Mouse (Mus musculus): ENCODE results near the gene D630039A03Rik. TPM values are rescaled to one million over a fixed set of nuclear protein-coding genes. Genes with fewer than 3 reads are reported as not detected.
A peak's percentile ranks its signal among the peaks of the same experiment; 100 is the strongest.

Gene D630039A03Rik
- polyA plus RNA-seq, 1 experiment from 2014 or later, result not detected

GRCm38 (mm10) chr4:57937292-57937691 is 21.2 kb upstream of the D630039A03Rik start:
- ATAC-seq, result no peak
- 87% methylated on average over 6 of the region's 6 CpGs for WGBS
- Histone ChIP-seq H3K27ac (ENCODE audit: low read length) (no peak overlapping the region), H3K4me2 (ENCODE audit: low read length) (no peak overlapping the region), H3K36me3 (ENCODE audit: control insufficient read depth, insufficient read depth) (0 out of 2 replicates have a peak, but pooled peaks cover 2% of the 10 kb centered on the region), H3K27me3 (replicated peaks; ENCODE audit: control insufficient read depth, insufficient read depth, low read length) (no peaks in the 10 kb centered on the region), H3K9me3 (ENCODE audit: control insufficient read depth, low read length) (no peaks in the 10 kb centered on the region), H3K4me3 (replicated peaks; ENCODE audit: low read length) (no peak overlapping the region), H3K9ac (replicated peaks; ENCODE audit: low read depth, low read length) (no peak overlapping the region), H3K4me1 (replicated peaks; ENCODE audit: control insufficient read depth, insufficient read depth, low read length) (no peaks in the 10 kb centered on the region)

GRCm38 (mm10) chr4:57934181-57934580 is 18.1 kb upstream of the D630039A03Rik start:
- H3K9me3 ChIP-seq (ENCODE audit: control insufficient read depth, low read length), result no peaks in the 10 kb centered on the region
- H3K9ac ChIP-seq (replicated peaks; ENCODE audit: low read depth, low read length), result no peak overlapping the region
- no peaks in the 10 kb centered on the region for H3K36me3 ChIP-seq (ENCODE audit: control insufficient read depth, insufficient read depth)
- H3K4me1 ChIP-seq (replicated peaks; ENCODE audit: control insufficient read depth, insufficient read depth, low read length), result no peaks in the 10 kb centered on the region
- H3K27me3 ChIP-seq (replicated peaks; ENCODE audit: control insufficient read depth, insufficient read depth, low read length), result no peaks in the 10 kb centered on the region
- ATAC-seq, result no peak
- H3K4me3 ChIP-seq (replicated peaks; ENCODE audit: low read length), result no peak overlapping the region
- 67% methylated on average over 5 of the region's 5 CpGs for whole genome bisulfite sequencing
- no peak overlapping the region for H3K4me2 ChIP-seq (ENCODE audit: low read length)
- H3K27ac ChIP-seq (ENCODE audit: low read length), result no peak overlapping the region

GRCm38 (mm10) chr4:57930559-57931170 is 14.6 kb upstream of the D630039A03Rik start:
- 73% methylated on average over 5 of the region's 5 CpGs for WGBS

GRCm38 (mm10) chr4:57927464-57928205 is 11.5 kb upstream of the D630039A03Rik start:
- Histone ChIP-seq H3K9ac (replicated peaks; ENCODE audit: low read depth, low read length) (no peak overlapping the region), H3K4me3 (replicated peaks; ENCODE audit: low read length) (no peak overlapping the region), H3K27ac (ENCODE audit: low read length) (no peak overlapping the region), H3K4me2 (ENCODE audit: low read length) (no peak overlapping the region), H3K36me3 (ENCODE audit: control insufficient read depth, insufficient read depth) (no peaks in the 10 kb centered on the region), H3K27me3 (replicated peaks; ENCODE audit: control insufficient read depth, insufficient read depth, low read length) (no peaks in the 10 kb centered on the region), H3K4me1 (replicated peaks; ENCODE audit: control insufficient read depth, insufficient read depth, low read length) (no peaks in the 10 kb centered on the region), H3K9me3 (ENCODE audit: control insufficient read depth, low read length) (no peaks in the 10 kb centered on the region)
- ATAC-seq, result peak; percentile 49; the same call in 1 of the 2 replicates
- WGBS, result 22% methylated on average over 3 of the region's 3 CpGs

More at GRCm38 (mm10) chr4:57930559-57931170, 14.6 kb upstream of the D630039A03Rik start:
- ATAC-seq, result no peak
- H3K4me2 ChIP-seq (ENCODE audit: low read length), result no peak overlapping the region
- no peaks in the 10 kb centered on the region for H3K36me3 ChIP-seq (ENCODE audit: control insufficient read depth, insufficient read depth)
- no peak overlapping the region for H3K4me3 ChIP-seq (replicated peaks; ENCODE audit: low read length)
- no peak overlapping the region for H3K27ac ChIP-seq (ENCODE audit: low read length)
- H3K4me1 ChIP-seq (replicated peaks; ENCODE audit: control insufficient read depth, insufficient read depth, low read length), result no peaks in the 10 kb centered on the region
- H3K27me3 ChIP-seq (replicated peaks; ENCODE audit: control insufficient read depth, insufficient read depth, low read length), result no peaks in the 10 kb centered on the region
- no peak overlapping the region for H3K9ac ChIP-seq (replicated peaks; ENCODE audit: low read depth, low read length)
- H3K9me3 ChIP-seq (ENCODE audit: control insufficient read depth, low read length), result no peaks in the 10 kb centered on the region

GRCm38 (mm10) chr4:57924556-57925071 is 8.5 kb upstream of the D630039A03Rik start:
- WGBS, result 77% methylated on average over 6 of the region's 6 CpGs
- Histone ChIP-seq H3K9me3 (ENCODE audit: control insufficient read depth, low read length) (no peaks in the 10 kb centered on the region), H3K27me3 (replicated peaks; ENCODE audit: control insufficient read depth, insufficient read depth, low read length) (no peaks in the 10 kb centered on the region), H3K4me1 (replicated peaks; ENCODE audit: control insufficient read depth, insufficient read depth, low read length) (no peaks in the 10 kb centered on the region), H3K27ac (ENCODE audit: low read length) (no peak overlapping the region), H3K4me2 (ENCODE audit: low read length) (no peak overlapping the region), H3K9ac (replicated peaks; ENCODE audit: low read depth, low read length) (no peak overlapping the region), H3K4me3 (replicated peaks; ENCODE audit: low read length) (no peak overlapping the region), H3K36me3 (ENCODE audit: control insufficient read depth, insufficient read depth) (no peaks in the 10 kb centered on the region)
- ATAC-seq, result no peak

- Histone ChIP-seq H3K4me2 (ENCODE audit: low read length) (no peak overlapping the region), H3K36me3 (ENCODE audit: control insufficient read depth, insufficient read depth) (no peaks in the 10 kb centered on the region), H3K27ac (ENCODE audit: low read length) (no peak overlapping the region), H3K9ac (replicated peaks; ENCODE audit: low read depth, low read length) (no peak overlapping the region), H3K4me1 (replicated peaks; ENCODE audit: control insufficient read depth, insufficient read depth, low read length) (no peaks in the 10 kb centered on the region), H3K4me3 (replicated peaks; ENCODE audit: low read length) (no peak overlapping the region), H3K27me3 (replicated peaks; ENCODE audit: control insufficient read depth, insufficient read depth, low read length) (no peaks in the 10 kb centered on the region), H3K9me3 (ENCODE audit: control insufficient read depth, low read length) (no peaks in the 10 kb centered on the region)
- ATAC-seq, result no peak
- WGBS, result 42% methylated on average over 5 of the region's 5 CpGs
Measured at GRCm38 (mm10) chr4:57922171-57922570, 6.1 kb upstream of the D630039A03Rik start.

GRCm38 (mm10) chr4:57920522-57920921 is 4.4 kb upstream of the D630039A03Rik start:
- no peaks in the 10 kb centered on the region for H3K36me3 ChIP-seq (ENCODE audit: control insufficient read depth, insufficient read depth)
- no peak overlapping the region for H3K9ac ChIP-seq (replicated peaks; ENCODE audit: low read depth, low read length)
- no peaks in the 10 kb centered on the region for H3K27me3 ChIP-seq (replicated peaks; ENCODE audit: control insufficient read depth, insufficient read depth, low read length)
- 70% methylated on average over 1 of the region's 1 CpGs for WGBS
- no peak for ATAC-seq
- H3K4me2 ChIP-seq (ENCODE audit: low read length), result no peak overlapping the region
- H3K4me3 ChIP-seq (replicated peaks; ENCODE audit: low read length), result no peak overlapping the region
- H3K4me1 ChIP-seq (replicated peaks; ENCODE audit: control insufficient read depth, insufficient read depth, low read length), result peaks cover 2% of the 10 kb centered on the region; the same call in 1 of the 2 replicates
- H3K27ac ChIP-seq (ENCODE audit: low read length), result no peak overlapping the region
- H3K9me3 ChIP-seq (ENCODE audit: control insufficient read depth, low read length), result no peaks in the 10 kb centered on the region

GRCm38 (mm10) chr4:57919494-57920423 is 3.7 kb upstream of the D630039A03Rik start:
- Histone ChIP-seq H3K4me3 (replicated peaks; ENCODE audit: low read length) (no peak overlapping the region), H3K9ac (replicated peaks; ENCODE audit: low read depth, low read length) (no peak overlapping the region), H3K4me1 (replicated peaks; ENCODE audit: control insufficient read depth, insufficient read depth, low read length) (peaks cover 2% of the 10 kb centered on the region; the same call in 1 of the 2 replicates), H3K27ac (ENCODE audit: low read length) (no peak overlapping the region), H3K27me3 (replicated peaks; ENCODE audit: control insufficient read depth, insufficient read depth, low read length) (no peaks in the 10 kb centered on the region), H3K36me3 (ENCODE audit: control insufficient read depth, insufficient read depth) (no peaks in the 10 kb centered on the region), H3K9me3 (ENCODE audit: control insufficient read depth, low read length) (no peaks in the 10 kb centered on the region), H3K4me2 (ENCODE audit: low read length) (no peak overlapping the region)
- WGBS, result 11% methylated on average over 8 of the region's 8 CpGs
- peak; percentile 51 for ATAC-seq

GRCm38 (mm10) chr4:57916711-57917110 is 614 bp upstream of the D630039A03Rik start:
- H3K4me2 ChIP-seq (ENCODE audit: low read length), result no peak overlapping the region
- H3K4me3 ChIP-seq (replicated peaks; ENCODE audit: low read length), result no peak overlapping the region

More at GRCm38 (mm10) chr4:57916711-57917110, 614 bp upstream of the D630039A03Rik start:
- 71% methylated on average over 4 of the region's 4 CpGs for WGBS
- H3K27me3 ChIP-seq (replicated peaks; ENCODE audit: control insufficient read depth, insufficient read depth, low read length), result no peaks in the 10 kb centered on the region
- no peak overlapping the region for H3K9ac ChIP-seq (replicated peaks; ENCODE audit: low read depth, low read length)
- no peaks in the 10 kb centered on the region for H3K36me3 ChIP-seq (ENCODE audit: control insufficient read depth, insufficient read depth)
- H3K9me3 ChIP-seq (ENCODE audit: control insufficient read depth, low read length), result peaks cover 3% of the 10 kb centered on the region; the same call in 1 of the 2 replicates
- H3K4me1 ChIP-seq (replicated peaks; ENCODE audit: control insufficient read depth, insufficient read depth, low read length), result peaks cover 2% of the 10 kb centered on the region; the same call in 1 of the 2 replicates
- ATAC-seq, result no peak
- no peak overlapping the region for H3K27ac ChIP-seq (ENCODE audit: low read length)

Data from forebrain, embryonic 16.5 days (tissue).